Mouse (Mus musculus): Measurements from ENCODE around the gene 1700088E04Rik. TPM values are rescaled to one million over a fixed set of nuclear protein-coding genes. Genes with fewer than 3 reads are reported as not detected.
A peak's percentile ranks its signal among the peaks of the same experiment; 100 is the strongest.

Gene 1700088E04Rik
- polyA plus RNA-seq, 1 experiment: 1.6 TPM

GRCm38 (mm10) chr15:79134496-79135270 lies 6.4 kb downstream of the 1700088E04Rik start:
- Histone ChIP-seq H3K4me1 (ENCODE audit: control insufficient read depth, insufficient read depth, low read length) (no peaks in the 10 kb centered on the region), H3K4me3 (ENCODE audit: insufficient read depth, low read length) (no peak overlapping the region), H3K27ac (ENCODE audit: insufficient read depth, low read depth, low read length) (no peak overlapping the region)
- no peak for TF ChIP-seq POLR2A (IDR thresholded peaks at IDR 0.05; ENCODE audit: borderline replicate concordance, low read depth, low read length)
- no peak for TF ChIP-seq CTCF (IDR thresholded peaks at IDR 0.05; ENCODE audit: low read depth, low read length)

DNA sequence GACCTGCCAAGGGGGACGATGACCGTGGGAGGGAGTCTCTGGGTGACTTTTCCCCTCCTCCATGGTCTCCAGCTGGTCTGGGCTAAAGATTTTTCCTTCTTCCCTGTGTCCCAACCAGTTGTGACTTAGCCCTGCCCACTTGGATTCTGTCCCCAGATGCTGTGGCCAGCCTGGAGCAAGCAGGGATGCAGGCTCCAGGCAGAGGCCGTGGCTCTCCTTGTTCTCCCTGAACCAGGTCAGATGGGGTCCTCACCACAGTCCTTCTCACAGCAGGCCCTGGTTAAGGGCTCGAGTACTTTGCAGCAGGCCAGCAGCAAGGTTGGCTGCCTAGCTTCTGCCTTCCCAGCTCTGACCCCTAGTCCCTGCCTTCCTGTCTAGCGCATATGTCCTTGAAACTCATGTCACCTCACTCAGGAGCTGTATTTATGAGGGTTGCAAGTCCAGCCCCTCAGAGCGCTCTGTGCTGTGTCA lies 7.8 kb downstream of the 1700088E04Rik start:
- Histone ChIP-seq H3K4me3 (ENCODE audit: insufficient read depth, low read length) (no peak overlapping the region), H3K27ac (ENCODE audit: insufficient read depth, low read depth, low read length) (no peak overlapping the region), H3K4me1 (ENCODE audit: control insufficient read depth, insufficient read depth, low read length) (no peaks in the 10 kb centered on the region)
- TF ChIP-seq CTCF (IDR thresholded peaks at IDR 0.05; ENCODE audit: low read depth, low read length): no peak
- TF ChIP-seq POLR2A (IDR thresholded peaks at IDR 0.05; ENCODE audit: borderline replicate concordance, low read depth, low read length): no peak

DNA sequence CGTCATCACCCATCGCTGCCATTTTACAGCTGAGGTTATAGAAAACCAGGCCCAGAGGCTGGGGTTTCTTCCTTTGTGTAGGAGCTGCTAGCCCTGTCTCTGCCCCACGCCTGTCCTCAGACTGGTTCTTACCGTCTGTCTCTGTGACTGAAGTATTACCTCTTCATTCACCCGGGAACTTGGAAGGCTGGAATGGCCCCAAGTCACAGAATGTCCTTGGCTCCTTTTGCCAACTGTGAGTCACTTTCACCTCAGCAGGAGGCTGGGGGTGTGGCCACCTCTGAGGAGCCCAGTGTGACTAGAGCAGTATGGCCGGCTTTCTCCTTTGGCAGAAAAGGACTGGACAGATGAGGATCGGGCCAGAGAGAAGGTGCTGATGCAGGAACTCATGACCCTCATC lies 9.6 kb downstream of the 1700088E04Rik start:
- H3K4me1 ChIP-seq (ENCODE audit: control insufficient read depth, insufficient read depth, low read length): no peaks in the 10 kb centered on the region
- H3K27ac ChIP-seq (ENCODE audit: insufficient read depth, low read depth, low read length): no peak overlapping the region
- TF ChIP-seq POLR2A (IDR thresholded peaks at IDR 0.05; ENCODE audit: borderline replicate concordance, low read depth, low read length) (no peak), CTCF (IDR thresholded peaks at IDR 0.05; ENCODE audit: low read depth, low read length) (no peak)
- no peak overlapping the region for H3K4me3 ChIP-seq (ENCODE audit: insufficient read depth, low read length)

DNA sequence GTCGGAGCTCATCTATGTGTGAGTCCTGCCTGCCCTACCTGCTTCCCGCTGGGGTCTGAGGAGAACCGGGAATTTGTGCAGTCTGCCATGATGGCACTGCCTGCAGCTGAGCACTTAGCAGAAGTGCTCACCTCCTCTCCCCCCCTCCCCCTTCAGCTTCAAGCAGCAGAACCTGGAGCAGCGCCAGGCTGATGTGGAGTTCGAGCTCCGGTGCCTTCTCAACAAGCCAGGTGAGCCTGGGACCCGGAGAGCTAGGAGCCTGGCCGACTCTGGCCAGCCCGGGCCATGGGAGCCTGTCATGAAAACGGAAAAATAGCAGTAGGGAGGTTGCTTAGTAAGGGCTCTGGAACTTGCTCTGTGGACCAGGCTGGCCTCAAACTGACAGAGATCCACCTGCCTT lies 10.3 kb downstream of the 1700088E04Rik start:
- no peak overlapping the region for H3K27ac ChIP-seq (ENCODE audit: insufficient read depth, low read depth, low read length)

DNA sequence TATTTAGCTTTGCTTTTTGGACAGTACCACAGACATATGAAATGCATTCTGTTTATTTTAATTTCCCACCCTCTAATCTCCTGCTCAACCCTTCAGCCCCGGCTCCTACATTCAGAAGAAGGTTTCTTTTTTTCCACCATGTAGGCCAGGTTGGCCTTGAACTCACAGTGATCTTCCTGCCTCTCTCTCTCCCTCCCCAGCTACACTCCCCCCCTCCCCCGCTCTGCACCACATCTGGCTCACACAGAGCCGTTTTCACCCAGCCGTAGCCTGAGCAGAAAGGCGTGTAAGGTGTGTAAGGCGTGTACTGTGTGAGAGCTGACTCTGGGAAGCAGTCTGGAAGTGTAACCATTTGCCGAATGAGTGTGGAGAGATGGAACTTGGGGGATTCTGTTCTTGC lies 11.7 kb downstream of the 1700088E04Rik start:
- no peak for TF ChIP-seq CTCF (IDR thresholded peaks at IDR 0.05; ENCODE audit: low read depth, low read length)
- no peak for TF ChIP-seq POLR2A (IDR thresholded peaks at IDR 0.05; ENCODE audit: borderline replicate concordance, low read depth, low read length)
- no peak overlapping the region for H3K4me3 ChIP-seq (ENCODE audit: insufficient read depth, low read length)
- H3K27ac ChIP-seq (ENCODE audit: insufficient read depth, low read depth, low read length): no peak overlapping the region
- no peaks in the 10 kb centered on the region for H3K4me1 ChIP-seq (ENCODE audit: control insufficient read depth, insufficient read depth, low read length)

More for the DNA sequence above, 10.3 kb downstream of the 1700088E04Rik start:
- TF ChIP-seq CTCF (IDR thresholded peaks at IDR 0.05; ENCODE audit: low read depth, low read length): no peak
- TF ChIP-seq POLR2A (IDR thresholded peaks at IDR 0.05; ENCODE audit: borderline replicate concordance, low read depth, low read length): no peak
- Histone ChIP-seq H3K4me1 (ENCODE audit: control insufficient read depth, insufficient read depth, low read length) (no peaks in the 10 kb centered on the region), H3K4me3 (ENCODE audit: insufficient read depth, low read length) (no peak overlapping the region)

DNA sequence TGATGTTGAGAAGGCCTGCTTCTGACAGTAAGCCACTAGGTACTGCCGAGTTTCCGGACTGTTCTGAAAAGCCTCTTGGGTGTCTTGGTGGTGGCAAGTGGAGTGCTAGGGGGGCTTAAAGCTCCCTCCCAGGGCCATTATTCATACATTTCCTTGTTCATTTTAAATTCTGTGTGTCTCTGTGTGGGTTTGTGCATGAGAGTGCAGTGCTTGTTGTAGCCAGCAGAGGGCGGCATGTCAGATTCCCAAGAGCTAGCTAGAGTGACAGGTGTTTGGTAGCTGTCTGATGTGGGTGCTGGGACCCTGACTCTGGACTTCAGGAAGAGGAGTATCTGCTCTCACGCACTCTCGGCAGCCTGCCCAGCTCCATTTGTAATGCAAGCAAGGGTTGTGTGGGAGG lies 12.8 kb downstream of the 1700088E04Rik start:
- no peak overlapping the region for H3K4me3 ChIP-seq (ENCODE audit: insufficient read depth, low read length)
- TF ChIP-seq CTCF (IDR thresholded peaks at IDR 0.05; ENCODE audit: low read depth, low read length) (peak; percentile 38; the same call in 1 of the 2 replicates), POLR2A (IDR thresholded peaks at IDR 0.05; ENCODE audit: borderline replicate concordance, low read depth, low read length) (no peak)
- no peak overlapping the region for H3K27ac ChIP-seq (ENCODE audit: insufficient read depth, low read depth, low read length)
- H3K4me1 ChIP-seq (ENCODE audit: control insufficient read depth, insufficient read depth, low read length): no peaks in the 10 kb centered on the region

DNA sequence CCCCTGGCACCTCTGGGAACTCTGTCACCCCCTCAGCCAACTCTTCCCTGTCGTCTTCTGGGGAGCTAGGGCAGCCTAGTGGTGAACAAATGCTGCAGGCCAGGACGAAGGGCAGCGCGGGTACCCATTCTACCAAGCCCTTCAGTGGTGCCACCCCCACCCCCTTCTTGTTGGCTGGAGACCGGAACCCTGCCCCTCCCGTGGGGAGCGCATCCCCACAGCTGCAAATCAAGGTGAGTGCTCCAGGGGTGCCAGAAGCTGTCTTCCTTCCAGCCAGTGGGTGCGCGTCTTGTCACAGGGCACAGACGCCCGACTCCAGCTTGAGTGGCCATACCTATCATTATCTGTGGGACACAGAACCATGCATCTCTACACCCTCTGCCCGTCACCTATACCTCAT lies 14.0 kb downstream of the 1700088E04Rik start:
- Histone ChIP-seq H3K4me1 (ENCODE audit: control insufficient read depth, insufficient read depth, low read length) (no peaks in the 10 kb centered on the region), H3K27ac (ENCODE audit: insufficient read depth, low read depth, low read length) (no peak overlapping the region), H3K4me3 (ENCODE audit: insufficient read depth, low read length) (no peak overlapping the region)
- TF ChIP-seq POLR2A (IDR thresholded peaks at IDR 0.05; ENCODE audit: borderline replicate concordance, low read depth, low read length): no peak
- TF ChIP-seq CTCF (IDR thresholded peaks at IDR 0.05; ENCODE audit: low read depth, low read length): no peak

DNA sequence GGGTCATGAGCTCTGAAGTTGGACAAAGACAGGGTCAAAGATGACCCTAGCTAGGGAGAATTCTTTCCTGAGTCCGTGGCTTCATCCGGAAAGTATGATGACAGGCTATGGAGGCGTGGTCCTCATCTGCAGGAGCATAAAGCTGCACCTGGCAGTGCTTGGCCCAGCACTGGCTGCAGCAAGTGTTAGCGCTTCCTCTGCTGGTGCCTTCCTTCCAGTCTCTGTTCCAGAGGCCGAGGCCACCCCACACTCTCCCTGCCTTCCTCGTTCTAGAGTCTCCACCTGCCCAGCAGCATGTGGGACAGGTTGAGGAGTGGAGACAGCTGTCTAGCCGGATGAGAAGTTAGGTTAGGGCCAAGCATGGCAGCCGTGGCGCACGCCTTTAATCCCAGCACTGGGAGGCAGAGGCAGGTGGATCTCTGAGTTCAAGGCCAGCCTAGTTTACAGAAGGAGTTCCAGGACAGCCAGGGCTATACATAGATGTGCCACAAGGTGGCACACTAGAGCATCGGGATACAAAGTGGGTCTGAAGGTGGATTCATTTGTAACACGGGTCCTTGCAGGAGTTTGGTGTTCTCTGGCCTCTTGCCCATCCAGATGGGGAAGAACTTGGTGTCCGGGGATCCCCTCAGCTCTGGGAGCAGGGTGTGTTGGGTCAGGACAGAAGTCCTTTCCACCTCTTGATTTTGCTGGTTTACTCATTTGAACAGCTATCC lies 14.7 kb downstream of the 1700088E04Rik start:
- Histone ChIP-seq H3K27ac (ENCODE audit: insufficient read depth, low read depth, low read length) (no peak overlapping the region), H3K4me1 (ENCODE audit: control insufficient read depth, insufficient read depth, low read length) (no peaks in the 10 kb centered on the region), H3K4me3 (ENCODE audit: insufficient read depth, low read length) (no peak overlapping the region)
- peak; percentile 40 for TF ChIP-seq CTCF (IDR thresholded peaks at IDR 0.05; ENCODE audit: low read depth, low read length)
- TF ChIP-seq POLR2A (IDR thresholded peaks at IDR 0.05; ENCODE audit: borderline replicate concordance, low read depth, low read length): no peak

DNA sequence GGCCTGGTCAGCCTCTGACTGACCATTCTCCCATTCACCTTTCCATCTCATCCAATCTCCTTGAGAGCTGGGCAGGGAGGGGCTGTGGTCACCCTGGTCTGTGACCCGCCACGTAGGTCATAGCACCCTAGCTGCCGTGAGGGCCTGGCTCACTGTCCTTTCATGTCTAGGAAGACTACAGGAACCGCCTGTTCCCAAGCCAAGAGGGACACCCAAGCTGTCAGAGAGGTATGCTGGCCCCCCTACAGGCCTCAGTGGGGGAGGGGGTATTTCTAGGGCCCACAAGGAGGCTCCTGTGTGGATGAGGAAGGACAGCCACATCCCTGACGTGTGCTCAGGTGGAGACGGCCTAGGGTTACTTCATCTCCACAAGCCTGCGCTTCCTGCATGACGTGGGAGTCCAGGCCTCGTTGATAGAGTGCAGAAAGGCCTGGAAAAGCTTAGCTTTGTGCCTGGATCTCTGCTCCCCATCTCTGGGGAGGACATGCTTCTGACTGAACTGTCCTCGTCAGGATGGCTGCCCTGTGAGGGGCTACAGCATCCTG lies 16.6 kb downstream of the 1700088E04Rik start:
- H3K4me3 ChIP-seq (ENCODE audit: insufficient read depth, low read length): no peak overlapping the region
- no peaks in the 10 kb centered on the region for H3K4me1 ChIP-seq (ENCODE audit: control insufficient read depth, insufficient read depth, low read length)
- no peak overlapping the region for H3K27ac ChIP-seq (ENCODE audit: insufficient read depth, low read depth, low read length)
- no peak for TF ChIP-seq POLR2A (IDR thresholded peaks at IDR 0.05; ENCODE audit: borderline replicate concordance, low read depth, low read length)
- no peak for TF ChIP-seq CTCF (IDR thresholded peaks at IDR 0.05; ENCODE audit: low read depth, low read length)

GRCm38 (mm10) chr15:79123751-79124150 lies 17.3 kb downstream of the 1700088E04Rik start:
- no peak overlapping the region for H3K27ac ChIP-seq (ENCODE audit: insufficient read depth, low read depth, low read length)
- no peaks in the 10 kb centered on the region for H3K4me1 ChIP-seq (ENCODE audit: control insufficient read depth, insufficient read depth, low read length)
- TF ChIP-seq POLR2A (IDR thresholded peaks at IDR 0.05; ENCODE audit: borderline replicate concordance, low read depth, low read length) (no peak), CTCF (IDR thresholded peaks at IDR 0.05; ENCODE audit: low read depth, low read length) (no peak)
- no peak overlapping the region for H3K4me3 ChIP-seq (ENCODE audit: insufficient read depth, low read length)

Measured in bone marrow macrophage, adult 2 months (primary cell).